Mouse (Mus musculus) kidney, adult 2 months (tissue): Measurements from ENCODE around the gene Mbd3.

Experiments
- CTCF ChIP-seq: fragments of 200-500 bp; conservative IDR thresholded peaks from 2 replicates; pipeline ENCODE4 v1.5.1; 2011; ENCODE audit warnings: low read depth, mild to moderate bottlenecking, control low read depth, low read length, moderate library complexity, mixed read lengths; ENCODE audit not compliant: insufficient read depth, insufficient read length
- POLR2A ChIP-seq: fragments of 200-500 bp; IDR thresholded peaks from one replicate; pipeline ENCODE4 v1.6.1; 2011; ENCODE audit warnings: low read depth, low read length, control low read depth

DNA sequence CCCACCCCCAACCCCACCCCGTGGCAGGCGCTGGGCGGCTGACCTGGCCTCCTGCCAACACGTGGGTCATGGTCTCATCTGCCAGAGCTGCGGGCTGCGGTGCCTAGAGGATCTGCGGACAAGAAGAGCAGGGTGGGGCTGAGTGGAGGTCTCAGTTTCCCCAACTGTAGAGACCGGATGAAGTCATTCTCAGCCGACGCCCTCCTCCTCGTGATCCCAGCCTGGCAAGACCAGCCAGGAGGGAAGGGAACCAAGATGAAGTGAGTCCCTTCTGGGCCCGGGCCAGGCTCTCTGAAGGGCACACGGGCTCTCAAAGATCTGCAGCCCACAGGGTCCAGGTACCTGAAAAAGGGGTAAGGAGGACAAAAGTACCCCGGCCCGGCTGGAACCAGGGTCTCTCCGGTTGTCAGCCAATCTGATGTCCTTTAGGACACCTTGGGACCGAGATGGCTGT, 51.8 kb downstream of the Mbd3 start:
- TF ChIP-seq CTCF = no peak
- no peak for TF ChIP-seq POLR2A
